Mouse (Mus musculus) kidney, adult 9 months (tissue): ENCODE measurements at regions not wholly inside any gene's neighbourhood (a gene's known extent, or its start where the extent isn't known, plus 50 kb on each side); places are given as distances from the start of the nearest gene placed in this dataset.

Experiments
- DNase-seq: peaks from one replicate; pipeline ENCODE4 v3.0.0; 2022

DNA sequence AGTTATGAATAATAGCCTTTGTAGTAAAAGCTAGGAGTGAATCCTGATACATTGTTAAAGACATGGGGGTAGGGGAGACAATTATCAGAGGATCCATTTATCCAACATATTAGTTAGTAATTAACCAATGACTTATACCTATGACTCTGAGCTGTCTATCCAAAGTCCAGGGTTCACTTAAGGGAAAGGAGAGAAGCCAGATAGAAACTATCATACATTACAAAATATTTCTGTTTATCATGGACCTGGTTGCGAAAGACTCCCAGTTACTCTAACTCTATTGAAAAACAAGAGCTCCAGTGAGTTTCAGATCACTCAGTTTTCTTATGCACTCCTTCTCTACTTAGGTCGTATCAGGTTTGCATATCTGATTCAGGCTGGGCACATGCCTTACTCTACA, 749.3 kb downstream of the H2al1n start:
- peak; percentile 15 for DNase-seq

- DNase-seq = no peak
Measured at GRCm38 (mm10) chrX:15007023-15007422, 796.1 kb downstream of the H2al1n start.
